Mouse (Mus musculus) megakaryocyte-erythroid progenitor cell, adult 5-6 weeks (primary cell): Measurements from ENCODE around the gene Smco4. TPM values are rescaled to one million over a fixed set of nuclear protein-coding genes. Genes with fewer than 3 reads are reported as not detected.

Source experiments
- ATAC-seq: replicated peaks from 2 replicates; pipeline ENCODE4 v1.8.0; 2016; ENCODE audit warnings: mild to moderate bottlenecking, inconsistent platforms; ENCODE audit not compliant: severe bottlenecking, poor library complexity, low FRiP score, low TSS enrichment
- total RNA-seq, 2 experiments: library from RNA; stranded (forward) in 1 of 2; stranded (reverse) in 1 of 2; fragments of 200-1000, 215-1000 nt in 1 of 2; fragments of >200 nt in 1 of 2; fragmentation: Nextera tagmentation in 1 of 2; gene quantifications; 2 replicates each; pipeline ENCODE4 v1.2.3; 2014 to 2017

Gene Smco4
- total RNA-seq, 2 experiments from 2014 or later: 8.5 to 20.5 TPM

DNA sequence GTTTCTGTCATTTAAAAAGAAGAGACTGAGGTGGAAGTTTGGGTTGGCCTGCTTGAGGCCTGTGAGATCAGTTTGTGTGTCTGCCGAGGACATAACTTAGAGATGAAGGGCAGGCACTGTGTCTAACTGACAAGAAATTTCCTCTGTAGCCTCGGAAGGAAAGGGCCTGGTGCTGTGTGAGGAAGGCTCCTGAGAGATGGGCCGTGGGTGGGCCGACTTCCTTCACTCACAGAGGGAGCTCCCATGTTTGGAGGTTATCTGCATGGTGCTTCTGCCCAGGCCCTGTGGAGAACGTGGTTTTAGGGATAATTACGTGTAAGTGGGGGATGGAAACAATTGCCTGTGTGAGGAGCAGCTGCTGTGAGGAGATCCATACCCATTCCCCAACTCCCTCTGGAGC, 10.6 kb downstream of the Smco4 start:
- ATAC-seq: no peak

DNA sequence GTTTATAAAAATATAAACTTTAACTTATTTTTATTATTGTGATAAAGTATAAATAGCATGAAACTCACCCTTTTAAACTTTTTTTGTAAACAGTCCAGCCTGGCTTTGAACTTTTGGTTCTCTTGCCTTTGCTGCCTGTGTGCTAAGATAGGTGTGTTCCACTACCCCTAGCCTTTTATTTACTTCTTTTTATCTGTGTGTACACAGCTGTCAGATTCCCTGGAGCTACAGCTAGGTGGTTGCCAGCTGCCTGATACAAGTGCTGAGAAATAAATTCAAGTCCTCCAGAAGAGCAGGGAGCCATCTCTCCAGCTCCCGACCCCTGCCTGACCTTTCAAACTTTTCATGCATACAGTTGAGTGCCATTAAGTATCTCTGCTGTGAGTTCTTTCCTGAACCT, 12.1 kb downstream of the Smco4 start:
- ATAC-seq: 0 out of 2 replicates have a peak, but pooled peaks have one; percentile 34

DNA sequence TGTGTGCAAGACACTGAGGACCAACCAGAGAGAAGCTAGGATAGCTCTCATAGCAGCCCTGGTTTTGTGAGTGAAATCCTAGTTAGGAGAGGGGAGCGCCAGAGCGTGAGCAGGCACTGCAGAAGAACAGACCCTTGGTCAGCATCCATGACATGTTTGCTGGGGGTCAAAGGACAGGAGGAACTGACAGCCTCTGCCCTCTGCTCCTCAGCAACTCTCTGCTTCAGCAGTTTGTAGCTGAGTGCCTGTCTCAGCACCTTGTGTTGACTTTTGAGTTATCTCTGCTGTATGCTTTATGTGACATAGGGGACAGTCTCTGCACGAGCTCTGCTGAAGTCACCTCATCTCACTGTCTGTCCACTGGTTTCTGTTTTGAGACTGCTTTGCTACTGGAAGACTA, 13.6 kb downstream of the Smco4 start:
- ATAC-seq: no peak

DNA sequence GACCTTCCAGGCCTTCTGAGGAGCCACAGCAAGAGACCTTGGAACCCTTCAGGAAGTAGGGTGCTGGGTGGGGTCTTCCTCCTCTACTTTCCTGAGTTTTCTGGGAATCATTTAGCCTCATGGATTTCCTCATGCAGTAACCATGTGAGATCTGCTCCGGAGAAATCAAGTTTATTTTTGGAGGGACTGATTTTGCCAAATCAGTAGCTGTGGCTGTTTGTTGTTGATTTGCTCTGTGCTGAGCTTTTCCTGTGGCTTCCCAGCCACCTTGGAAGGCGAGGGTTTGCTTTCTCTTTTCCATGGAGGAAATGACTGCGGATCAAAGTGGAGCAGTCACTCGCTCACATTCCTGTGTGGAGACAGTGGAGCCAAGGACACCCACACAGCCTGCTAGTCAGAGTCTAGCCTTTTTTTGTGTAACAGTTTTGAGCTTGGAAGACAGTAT, 14.2 kb downstream of the Smco4 start:
- no peak for ATAC-seq

DNA sequence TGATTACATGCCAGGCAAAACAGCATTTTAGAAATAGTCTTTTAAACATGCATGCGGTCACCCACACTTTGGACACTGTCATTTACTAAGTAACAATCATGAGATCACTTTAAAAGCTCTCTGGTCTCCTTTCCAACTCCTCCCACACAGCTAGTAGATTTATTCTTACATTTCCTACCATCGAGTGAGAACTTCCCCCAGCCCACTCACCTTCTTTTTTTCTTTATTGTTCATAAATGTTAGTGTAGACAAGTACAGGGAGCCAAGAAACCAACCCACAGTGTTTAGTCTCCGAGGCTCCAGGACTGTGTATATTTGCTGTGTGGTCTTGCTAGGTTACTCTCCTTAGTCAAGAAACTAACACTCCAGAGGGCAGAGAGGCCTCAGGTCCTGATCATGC, 16.1 kb downstream of the Smco4 start:
- no peak for ATAC-seq

DNA sequence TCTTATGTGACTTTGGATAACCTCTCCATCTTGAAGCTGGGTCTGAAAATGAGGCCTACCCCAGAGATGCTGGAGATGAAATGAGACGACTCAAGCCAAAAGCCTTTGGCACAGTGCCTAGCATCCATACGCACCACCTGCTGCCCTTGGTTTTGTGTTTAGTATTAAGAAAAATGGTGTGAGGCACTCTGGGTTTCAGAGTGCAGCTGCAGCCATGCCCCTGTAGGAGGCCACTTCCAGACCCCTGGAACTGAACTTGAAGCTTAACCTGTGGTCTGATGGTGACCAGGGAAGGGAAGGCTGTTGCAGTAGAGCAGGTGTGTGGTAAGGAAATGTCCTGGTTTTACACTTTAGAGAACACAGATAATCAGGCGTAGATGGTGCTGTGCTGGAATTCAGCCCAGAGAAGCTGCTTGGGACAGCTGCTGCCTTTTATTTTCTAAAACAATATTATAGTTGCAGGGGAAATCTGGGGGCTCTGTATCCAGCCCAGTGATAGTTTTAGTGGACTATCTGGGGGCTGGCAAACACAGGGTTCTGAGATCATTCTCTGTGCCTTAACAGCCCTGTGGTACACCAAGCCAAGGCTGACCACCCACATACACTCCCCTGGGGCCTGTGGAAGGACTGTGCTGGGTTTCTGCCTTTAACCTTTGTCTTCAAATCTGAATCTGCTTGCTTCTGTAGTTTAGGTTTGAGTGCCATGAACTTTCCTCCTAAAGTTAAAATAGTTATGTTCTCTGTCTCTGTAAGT, 17.5 kb downstream of the Smco4 start:
- ATAC-seq: 0 out of 2 replicates have a peak, but pooled peaks have one; percentile 10

DNA sequence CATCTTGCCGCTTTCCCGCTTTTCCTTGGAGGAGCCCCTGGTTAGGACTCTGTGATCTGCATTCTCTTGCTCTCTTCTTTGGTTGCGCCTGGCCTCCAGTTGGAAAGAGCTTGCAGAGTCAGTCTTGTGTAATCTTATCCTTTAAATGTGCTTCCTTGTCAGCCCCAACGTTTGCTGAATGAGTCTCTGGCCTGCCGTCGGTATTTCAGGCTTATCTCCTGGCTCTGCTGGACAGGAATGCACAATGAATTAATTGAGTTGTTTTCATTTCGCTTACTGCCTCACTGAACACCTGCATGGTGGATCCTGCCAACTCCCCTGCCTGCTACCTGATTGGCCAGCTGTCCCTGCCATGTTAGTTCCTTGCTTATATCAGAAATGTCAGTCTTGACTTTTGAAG, 19.7 kb downstream of the Smco4 start:
- ATAC-seq: no peak

DNA sequence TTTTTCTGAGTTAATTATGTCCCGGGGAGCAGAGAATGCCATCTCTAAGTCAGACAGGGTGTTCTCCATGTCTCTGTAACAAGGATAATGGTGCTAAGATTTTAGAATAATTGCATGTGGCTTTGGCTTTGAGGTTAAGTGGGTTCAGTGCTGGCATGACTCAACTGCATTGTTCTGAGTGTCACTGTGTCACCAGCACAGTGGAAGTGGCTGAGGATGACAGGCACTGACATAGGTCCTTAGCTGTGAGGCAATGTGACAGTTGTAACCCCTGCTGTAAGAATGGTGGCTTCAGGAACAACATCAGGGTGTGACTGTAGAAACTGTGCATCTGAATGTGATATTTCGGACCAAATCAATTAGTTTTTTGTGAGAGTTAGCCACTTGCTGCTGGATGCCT, 22.8 kb downstream of the Smco4 start:
- no peak for ATAC-seq

DNA sequence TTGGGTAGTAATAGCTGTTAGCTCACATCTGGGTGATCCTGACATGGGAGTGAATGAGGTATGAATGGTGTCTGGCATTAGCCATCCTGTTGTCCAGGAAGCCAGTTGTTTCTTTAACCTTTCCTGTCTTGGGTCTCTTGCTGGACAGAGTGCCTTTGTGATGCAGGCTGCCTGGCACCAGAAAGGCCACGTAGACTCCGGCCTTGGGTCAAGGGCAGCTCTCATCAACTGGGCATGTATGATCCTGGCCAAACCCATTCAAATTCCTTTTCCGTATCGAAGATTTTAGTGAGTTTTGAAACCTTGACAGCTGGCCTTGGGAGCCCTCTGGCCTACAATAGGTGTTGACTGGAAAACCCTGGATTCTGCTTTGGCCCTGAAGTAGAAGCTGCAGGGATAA, 24.7 kb downstream of the Smco4 start:
- ATAC-seq: no peak

DNA sequence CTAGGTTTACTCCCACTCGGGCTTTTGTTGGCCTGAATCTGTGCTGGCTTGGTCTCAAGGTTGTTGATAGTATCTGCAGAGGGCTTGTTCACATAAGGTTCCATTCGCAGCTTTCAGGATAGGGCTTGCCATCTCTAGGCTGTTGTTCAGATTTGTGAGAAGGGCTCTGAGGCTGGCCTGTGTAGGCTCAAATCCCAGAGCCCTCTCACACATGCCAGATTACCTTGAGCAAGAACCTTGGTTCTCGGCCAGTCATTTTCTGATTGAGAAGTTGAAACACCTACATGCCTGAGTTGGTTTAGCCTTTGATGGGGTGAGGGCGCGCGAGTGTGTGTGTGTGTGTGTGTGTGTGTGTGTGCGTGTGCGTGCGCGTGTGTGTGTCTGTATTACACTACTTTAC, 29.1 kb downstream of the Smco4 start:
- ATAC-seq: no peak

DNA sequence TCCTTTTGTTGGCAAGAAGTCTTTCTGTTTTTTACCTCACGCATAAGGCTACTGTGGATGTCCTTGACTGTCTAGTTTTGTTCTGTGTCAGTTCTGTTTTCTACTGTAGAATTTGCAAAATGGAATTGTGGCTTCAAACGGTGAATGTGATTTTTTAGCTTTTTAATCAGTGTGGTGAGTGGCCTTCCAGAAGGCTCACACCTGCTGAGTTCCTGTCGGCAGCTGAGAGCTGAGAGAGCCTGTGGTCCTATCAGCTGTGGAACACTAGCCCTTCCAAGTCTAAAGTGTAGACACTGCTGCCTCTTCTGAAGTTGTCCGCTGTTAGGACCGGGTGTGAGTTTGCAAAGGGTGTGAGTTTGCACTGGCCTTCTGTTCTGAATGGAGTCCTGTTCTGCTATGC, 29.7 kb downstream of the Smco4 start:
- ATAC-seq: no peak

DNA sequence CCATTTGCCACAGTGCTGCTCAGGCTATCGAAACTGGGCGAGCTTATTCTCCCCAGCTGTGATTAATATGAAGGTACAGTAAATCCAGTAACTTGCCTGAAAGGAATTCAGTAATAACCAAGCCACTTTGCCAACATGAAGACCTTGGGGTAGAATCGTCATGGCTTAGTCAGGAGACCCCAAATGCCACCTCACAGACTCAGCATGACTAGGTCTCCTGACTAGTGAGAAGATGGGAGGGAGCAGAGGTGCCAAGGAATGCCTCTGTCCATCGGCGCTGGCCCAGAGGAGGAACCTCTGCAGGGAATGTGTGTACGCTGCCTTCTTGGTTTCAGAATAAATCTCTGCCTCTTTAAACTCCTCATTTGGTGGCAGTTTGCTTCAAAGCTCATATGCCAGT, 30.4 kb downstream of the Smco4 start:
- no peak for ATAC-seq

DNA sequence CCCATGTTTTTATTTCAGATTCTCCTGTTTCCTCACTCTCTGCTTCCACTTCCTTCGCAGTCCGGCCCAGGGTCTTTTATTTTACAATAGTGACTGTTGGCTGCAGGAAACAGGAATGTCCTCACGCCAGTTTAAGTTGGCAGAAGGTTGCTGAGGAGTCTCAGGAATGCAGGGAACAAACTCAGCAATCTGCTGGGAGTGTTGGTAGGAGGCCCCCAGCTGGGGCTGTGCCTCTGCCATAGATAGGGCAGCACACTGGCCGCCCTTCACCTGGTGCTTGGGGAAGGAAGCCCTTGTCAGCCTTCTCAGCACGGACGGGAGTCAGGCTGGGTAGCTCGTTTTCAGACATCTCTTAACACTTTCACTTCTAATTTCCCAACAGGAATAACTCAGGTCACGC, 32.0 kb downstream of the Smco4 start:
- no peak for ATAC-seq

DNA sequence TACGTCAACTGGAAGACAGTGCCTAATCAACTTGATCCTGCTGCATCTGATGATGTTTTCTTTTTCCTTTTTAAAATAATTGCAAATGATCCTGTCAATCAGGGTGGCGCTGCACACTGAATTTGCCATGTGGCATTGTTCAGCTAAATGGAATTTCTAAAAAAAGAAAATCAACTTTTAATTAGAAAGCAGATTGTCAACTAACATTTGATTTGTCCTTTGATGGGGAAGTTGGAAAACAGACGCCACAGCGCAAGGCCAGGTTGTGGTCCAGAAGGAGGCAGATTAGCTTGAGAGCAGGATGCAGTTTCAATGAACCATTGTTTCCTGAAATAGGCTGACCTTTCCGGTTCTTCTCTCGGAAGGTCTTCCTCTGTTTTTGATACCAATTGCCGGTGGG, 33.3 kb downstream of the Smco4 start:
- ATAC-seq: no peak

DNA sequence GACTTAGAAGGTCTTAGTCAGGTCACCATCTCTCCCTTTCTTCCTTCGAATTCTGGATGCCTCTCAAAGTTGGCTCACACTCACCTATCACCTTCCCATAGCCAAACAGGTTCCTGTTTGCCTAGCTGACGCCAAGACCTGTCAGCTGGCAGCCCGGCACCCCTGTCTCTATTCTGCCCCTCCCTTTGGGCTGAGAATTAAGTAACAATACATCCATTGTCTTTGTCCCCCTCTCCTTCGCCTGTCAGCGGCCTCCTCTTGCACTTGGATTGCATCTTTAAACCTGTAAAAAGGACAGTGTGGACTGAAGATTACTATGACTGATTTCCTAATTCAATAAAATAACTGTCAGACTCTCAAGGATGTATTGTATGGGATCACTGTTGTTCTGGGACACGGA, 34.6 kb downstream of the Smco4 start:
- ATAC-seq: no peak

DNA sequence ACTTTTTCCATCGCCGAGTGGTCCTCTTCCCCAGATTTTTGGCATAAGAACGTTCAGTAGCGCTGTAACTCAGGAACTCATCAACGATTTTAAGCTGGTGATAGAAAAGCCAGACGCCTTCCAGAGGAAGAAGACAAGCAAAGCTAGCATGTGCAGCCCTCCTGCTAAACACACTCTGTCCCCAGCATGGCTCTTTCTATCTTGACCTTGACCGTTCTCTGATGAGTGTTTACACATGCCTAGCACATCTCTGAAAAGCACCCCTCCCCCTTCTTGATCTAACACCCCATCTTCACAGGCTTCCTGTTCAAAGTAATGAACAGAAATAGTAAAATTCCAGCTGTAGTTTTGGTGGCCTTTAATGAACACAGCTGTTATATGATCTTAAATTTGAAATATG, 35.1 kb downstream of the Smco4 start:
- no peak for ATAC-seq

DNA sequence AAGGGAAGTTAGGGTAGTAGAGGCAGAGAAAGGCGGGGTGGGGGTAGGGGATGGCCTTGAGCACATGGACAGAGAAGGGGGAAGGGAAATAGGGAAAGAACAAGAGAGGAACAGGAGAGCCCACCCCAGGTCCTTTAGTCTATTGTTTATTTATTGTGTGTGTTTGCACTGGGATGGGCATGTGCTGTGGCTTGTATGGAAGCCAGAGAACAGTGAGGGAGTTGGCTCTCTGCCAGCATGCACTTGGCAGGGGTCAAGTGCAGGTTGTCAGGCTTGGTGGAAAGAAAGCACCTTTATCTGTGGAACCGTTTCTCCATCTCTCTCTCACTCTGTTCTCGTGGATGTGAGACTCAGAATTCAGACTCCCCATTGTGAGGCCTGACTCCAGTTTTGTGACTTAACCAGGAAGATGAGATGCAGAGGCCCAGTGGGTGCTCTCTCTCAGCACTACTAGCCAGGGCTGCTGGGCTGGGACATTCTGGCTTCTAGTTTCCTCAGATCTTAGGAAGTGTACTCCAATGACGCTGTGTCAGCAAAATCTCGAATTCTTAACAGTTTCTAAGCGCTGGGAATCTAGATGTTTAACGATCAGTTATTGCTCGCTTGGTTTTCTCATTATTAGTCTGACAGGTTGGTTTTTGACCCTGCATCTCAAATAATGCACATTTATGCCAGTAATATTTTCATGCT, 36.2 kb downstream of the Smco4 start:
- 0 out of 2 replicates have a peak, but pooled peaks have one; percentile 32 for ATAC-seq

DNA sequence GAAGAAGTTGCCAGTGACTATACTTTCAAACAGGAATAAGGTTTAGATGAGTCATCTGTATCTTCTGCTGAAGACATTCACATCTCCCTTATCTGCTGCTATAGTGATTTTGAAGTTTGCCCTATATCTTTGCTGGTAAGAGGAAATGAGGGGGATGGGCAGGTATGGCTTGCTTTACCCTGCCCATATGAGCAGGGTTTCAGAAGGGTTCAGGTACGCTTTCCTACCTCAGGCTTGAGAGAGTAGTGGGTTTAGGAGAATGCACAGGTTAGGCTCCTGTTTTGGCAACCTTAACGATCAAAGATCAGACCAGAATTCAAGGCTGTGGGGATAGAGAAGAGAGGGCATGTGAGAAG, 36.7 kb downstream of the Smco4 start:
- no peak for ATAC-seq

DNA sequence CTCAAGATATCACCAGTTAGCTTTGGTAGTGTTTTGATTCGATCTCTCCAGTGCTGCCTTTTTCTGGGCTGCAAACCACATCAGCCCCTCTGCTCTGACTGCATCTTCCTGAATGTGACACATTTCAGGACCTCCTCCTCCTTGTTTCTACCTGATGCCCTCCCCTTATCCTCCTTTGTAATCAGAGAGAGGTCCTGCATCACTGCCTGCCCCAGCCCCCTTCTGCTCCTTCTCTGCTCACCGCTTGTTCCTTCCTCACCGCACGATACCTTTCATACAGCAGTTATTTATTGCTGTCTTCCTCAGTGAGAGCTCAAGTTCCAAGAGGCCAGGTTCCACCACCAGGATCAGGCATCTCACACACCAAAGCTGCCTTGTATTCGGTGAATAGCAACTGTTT, 38.0 kb downstream of the Smco4 start:
- no peak for ATAC-seq

DNA sequence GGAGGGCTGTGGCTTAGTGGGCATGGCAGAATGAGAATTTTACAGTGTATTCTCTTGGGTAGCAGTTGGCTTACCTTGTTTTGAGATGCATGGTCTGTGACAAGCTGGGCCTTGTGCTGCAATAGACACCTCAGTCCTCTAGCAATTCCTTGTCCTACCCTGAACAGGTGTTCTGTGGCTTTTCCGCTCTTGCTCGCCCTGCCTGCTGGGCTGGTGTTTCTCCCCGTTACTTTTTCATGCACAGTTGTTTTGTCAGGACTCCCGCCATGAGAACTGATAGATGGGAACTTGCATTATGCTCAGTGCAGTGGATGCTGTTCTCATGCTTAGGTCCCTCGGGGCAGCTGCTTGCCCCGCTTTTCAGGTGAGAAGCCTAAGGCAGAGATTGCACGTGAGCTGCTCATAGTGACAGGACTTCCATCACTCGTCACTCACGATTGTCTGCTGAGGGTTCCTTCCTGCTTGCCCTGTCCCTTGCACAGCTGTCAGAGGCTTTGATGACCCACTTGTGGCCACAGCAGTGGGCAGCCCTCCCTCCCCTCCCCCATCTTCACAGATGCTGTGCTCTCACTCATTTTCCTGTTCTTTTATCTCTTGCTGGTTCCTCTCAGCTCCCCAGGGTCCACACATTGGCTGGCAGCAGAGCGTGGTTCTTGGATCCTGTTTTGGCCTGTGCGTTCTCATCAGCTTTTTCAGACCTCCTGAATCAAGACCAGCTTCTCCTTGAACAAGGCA, 40.3 kb downstream of the Smco4 start:
- ATAC-seq: no peak

DNA sequence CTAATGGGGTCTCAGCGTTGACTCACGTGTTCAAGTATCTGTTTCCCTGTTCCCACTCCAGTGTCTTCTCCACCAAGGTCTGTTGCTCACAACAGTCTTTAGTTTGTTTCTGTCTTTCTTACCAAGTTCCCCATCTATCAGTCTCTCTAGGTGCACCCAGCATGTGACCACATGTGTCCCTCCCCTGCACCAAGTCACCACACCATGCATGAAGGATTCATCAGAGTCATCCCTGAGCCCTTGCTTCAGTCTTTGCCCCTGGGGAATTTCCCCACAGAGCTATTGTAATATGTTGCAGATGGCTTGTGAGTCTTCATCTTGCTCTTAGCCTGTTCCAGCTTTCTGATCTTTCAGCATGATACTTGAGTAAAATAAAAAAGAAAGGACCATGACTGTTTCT, 40.9 kb downstream of the Smco4 start:
- no peak for ATAC-seq
